Mouse (Mus musculus) stomach, embryonic 14.5 days (tissue): ENCODE results near the gene Sqstm1. TPM values are rescaled to one million over a fixed set of nuclear protein-coding genes. Genes with fewer than 3 reads are reported as not detected.

Source experiments
- ATAC-seq: fragments of 200-750 bp; cut with Nextera tagmentation; 2 replicates; pipeline ENCODE4 v1.8.0; 2017; ENCODE audit warnings: low read depth, moderate TSS enrichment; ENCODE audit not compliant: insufficient number of reproducible peaks, insufficient read depth, low FRiP score
- H3K27ac ChIP-seq: fragments of 300-500 bp; sonication (generic); 2 replicates; pipeline ENCODE4 v1.5.1; 2014; ENCODE audit warnings: mild to moderate bottlenecking, low read length, moderate library complexity, mixed read lengths
- H3K27me3 ChIP-seq: fragments of 300-500 bp; sonication (generic); 2 replicates; pipeline ENCODE4 v1.6.1; 2014; ENCODE audit warnings: low read length, control low read depth, mixed read lengths; ENCODE audit not compliant: control insufficient read depth, insufficient read depth
- H3K36me3 ChIP-seq: fragments of 300-500 bp; sonication (generic); 2 replicates; pipeline ENCODE4 v1.6.1; 2014; ENCODE audit warnings: mild to moderate bottlenecking, control low read depth, low read length, moderate library complexity, mixed read lengths; ENCODE audit not compliant: control insufficient read depth, insufficient read depth
- H3K4me1 ChIP-seq: fragments of 300-500 bp; sonication (generic); 2 replicates; pipeline ENCODE4 v1.6.1; 2014; ENCODE audit warnings: low read length, control low read depth, mixed read lengths; ENCODE audit not compliant: control insufficient read depth, insufficient read depth
- H3K4me2 ChIP-seq: fragments of 300-500 bp; sonication (generic); replicated peaks from 2 replicates; pipeline ENCODE4 v1.6.1; 2014; ENCODE audit warnings: low read depth, low read length, control low read depth
- H3K4me3 ChIP-seq: fragments of 300-500 bp; sonication (generic); 2 replicates; pipeline ENCODE4 v1.5.1; 2014; ENCODE audit warnings: low read depth, low read length, control low read depth
- H3K9ac ChIP-seq: fragments of 300-500 bp; sonication (generic); replicated peaks from 2 replicates; pipeline ENCODE4 v1.6.1; 2014; ENCODE audit warnings: low read depth, mild to moderate bottlenecking, control low read depth, low read length, moderate library complexity, mixed read lengths
- H3K9me3 ChIP-seq: fragments of 300-500 bp; sonication (generic); 2 replicates; pipeline ENCODE4 v1.6.1; 2016; ENCODE audit warnings: low read depth, low read length, control low read depth; ENCODE audit not compliant: control insufficient read depth
- WGBS: fragments of 180-500 bp; shearing (Covaris S2); extraction: QIAGEN DNeasy Blood & Tissue Kit; methylation state at CpG from one replicate; pipeline ENCODE4 v1.1.7; 2014; 5-methylcytosine and 5-hydroxymethylcytosine counted together
- polyA plus RNA-seq: library from polyadenylated mRNA; unstranded; fragments of >200 nt; fragmentation: Nextera tagmentation; extraction: Ambion mirVana; gene quantifications from 2 replicates; pipeline ENCODE4 v1.2.1, GENCODE M21; 2014

Gene Sqstm1
- polyA plus RNA-seq = 173 and 188 TPM in 2 replicates

DNA sequence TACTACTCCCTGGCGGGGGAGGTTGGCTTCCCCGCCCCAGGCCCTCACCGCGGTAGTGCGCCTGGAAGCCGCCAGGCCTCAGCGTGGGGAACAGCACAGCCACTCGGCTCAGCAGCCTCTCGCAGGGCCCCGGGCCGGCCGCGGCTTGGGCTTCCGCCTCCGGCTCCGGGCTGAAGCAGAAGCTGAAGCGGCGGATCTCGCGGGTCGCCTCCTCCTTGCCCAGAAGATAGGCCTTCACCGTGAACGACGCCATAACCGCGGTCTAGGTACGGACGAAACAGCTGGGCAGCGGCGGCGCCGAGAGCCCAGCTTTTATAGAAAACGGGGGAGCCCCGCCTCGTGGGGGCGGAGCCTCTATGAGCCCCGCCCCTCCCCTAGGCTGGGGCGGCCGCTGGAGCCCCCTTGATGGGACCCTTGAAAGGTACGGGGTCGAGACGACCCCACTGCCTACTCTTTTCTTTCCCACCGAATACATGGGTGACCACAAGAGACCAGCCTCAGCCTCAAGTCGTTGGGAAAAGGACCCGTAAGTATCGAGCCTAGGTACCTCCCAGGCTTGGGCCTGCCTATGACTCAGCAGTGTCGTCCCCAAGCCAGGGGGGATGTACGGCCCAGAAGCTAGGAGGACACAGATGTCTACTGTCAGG lies at the start of gene Sqstm1, which contains the start of gene Mgat4b:
Sqstm1 (minus strand) TSS at position 323 of the 647 bp plus-strand sequence.
Mgat4b (plus strand) TSS at position 386 of the 647 bp plus-strand sequence.
- Histone ChIP-seq H3K4me3 (peak within 1 kb of the TSS; percentile 96), H3K9me3 (no peaks in the 10 kb centered on the region), H3K27ac (peak within 1 kb of the TSS; percentile 99), H3K4me1 (peaks cover 15% of the 10 kb centered on the region; the same call in 1 of the 2 replicates), H3K27me3 (no peaks in the 10 kb centered on the region), H3K36me3 (peaks cover 16% of the 10 kb centered on the region), H3K9ac (peak within 1 kb of the TSS; percentile 97), H3K4me2 (peak within 1 kb of the TSS; percentile 51)
- WGBS = under 1% methylated on average over 48 of the region's 48 CpGs
- peak; percentile 56 for ATAC-seq

DNA sequence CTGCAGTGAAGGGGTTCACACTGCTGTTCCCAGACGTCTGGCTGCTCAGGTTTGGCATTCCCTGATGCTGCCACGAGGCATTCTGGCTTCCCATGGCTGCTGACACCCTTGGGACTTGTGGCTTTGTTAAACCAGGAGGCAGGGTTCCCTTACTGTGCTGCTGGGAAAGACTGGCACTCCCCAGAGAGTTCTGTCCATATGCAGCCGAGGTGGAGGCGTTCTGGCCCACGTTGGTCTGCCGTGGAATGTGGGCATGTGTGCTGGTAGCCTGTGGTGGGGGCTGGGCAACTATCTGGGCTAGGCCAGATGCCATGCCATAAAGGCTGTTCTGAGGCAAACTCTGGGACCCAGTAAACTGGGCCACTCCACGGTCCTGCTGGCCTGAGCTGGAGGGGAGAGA lies 47.7 kb upstream of the Sqstm1 start:
- Histone ChIP-seq H3K27ac (no peak overlapping the region), H3K4me3 (no peak overlapping the region), H3K4me1 (no peaks in the 10 kb centered on the region), H3K9me3 (no peaks in the 10 kb centered on the region), H3K9ac (no peak overlapping the region), H3K4me2 (no peak overlapping the region), H3K36me3 (peaks cover 55% of the 10 kb centered on the region), H3K27me3 (no peaks in the 10 kb centered on the region)
- WGBS = 87% methylated on average over 7 of the region's 7 CpGs
- ATAC-seq = no peak

DNA sequence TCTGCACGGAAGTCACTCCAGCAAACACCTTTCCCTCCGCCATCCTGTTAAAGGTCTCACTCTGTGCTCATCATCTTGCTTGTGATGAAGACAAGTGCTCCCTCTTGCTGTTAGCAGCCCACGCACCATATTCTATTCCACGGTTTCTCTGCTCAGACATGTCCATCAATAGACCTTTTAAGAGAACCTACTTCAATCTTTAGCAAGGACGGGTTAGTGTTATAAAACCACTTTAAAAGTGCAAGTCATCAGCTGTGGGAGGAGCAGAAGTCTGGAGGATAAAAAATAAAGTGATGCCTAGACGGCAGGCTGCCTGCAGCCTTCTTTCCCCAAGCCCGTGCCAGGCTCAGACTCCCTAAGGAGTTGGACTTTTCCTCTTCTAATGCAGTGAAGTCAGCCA lies 46.0 kb upstream of the Sqstm1 start:
- Histone ChIP-seq H3K36me3 (peaks cover 40% of the 10 kb centered on the region), H3K9me3 (no peaks in the 10 kb centered on the region), H3K9ac (no peak overlapping the region), H3K27ac (no peak overlapping the region), H3K4me3 (no peak overlapping the region), H3K4me2 (no peak overlapping the region), H3K27me3 (no peaks in the 10 kb centered on the region), H3K4me1 (0 out of 2 replicates have a peak, but pooled peaks cover 5% of the 10 kb centered on the region)
- WGBS = 81% methylated on average over 7 of the region's 7 CpGs
- ATAC-seq = no peak

DNA sequence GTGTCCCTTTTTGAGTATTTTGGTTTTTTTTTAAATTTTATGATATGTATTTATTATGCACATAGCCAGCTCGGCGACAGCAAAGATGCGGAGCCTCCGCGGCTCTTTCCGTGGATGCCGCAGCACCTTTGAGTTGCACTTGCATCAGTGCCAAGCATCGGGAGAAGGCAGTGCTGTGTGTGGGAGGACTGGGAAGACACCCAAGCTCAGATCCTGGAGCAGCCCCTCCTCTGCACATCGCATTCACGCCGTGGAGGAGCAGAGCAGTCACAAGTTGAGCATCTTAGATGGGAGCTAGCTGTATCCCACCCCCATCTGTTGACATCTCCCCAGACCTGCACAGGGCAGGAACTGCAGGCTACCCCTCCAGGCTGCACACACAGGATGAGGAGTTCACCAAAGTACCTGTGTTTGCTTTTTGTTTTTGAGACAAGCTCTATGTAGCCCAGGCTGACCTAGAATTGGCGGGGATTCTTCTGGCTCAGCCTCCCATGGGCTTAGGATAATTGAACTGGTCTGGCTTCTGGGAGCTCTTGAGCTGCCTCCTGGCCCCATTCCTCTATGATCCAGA lies 43.5 kb upstream of the Sqstm1 start:
- Histone ChIP-seq H3K9me3 (no peaks in the 10 kb centered on the region), H3K36me3 (peaks cover 26% of the 10 kb centered on the region), H3K4me2 (no peak overlapping the region), H3K27ac (no peak overlapping the region), H3K27me3 (no peaks in the 10 kb centered on the region), H3K4me3 (no peak overlapping the region), H3K9ac (no peak overlapping the region), H3K4me1 (0 out of 2 replicates have a peak, but pooled peaks cover 5% of the 10 kb centered on the region)
- 69% methylated on average over 12 of the region's 12 CpGs for WGBS
- ATAC-seq = no peak

DNA sequence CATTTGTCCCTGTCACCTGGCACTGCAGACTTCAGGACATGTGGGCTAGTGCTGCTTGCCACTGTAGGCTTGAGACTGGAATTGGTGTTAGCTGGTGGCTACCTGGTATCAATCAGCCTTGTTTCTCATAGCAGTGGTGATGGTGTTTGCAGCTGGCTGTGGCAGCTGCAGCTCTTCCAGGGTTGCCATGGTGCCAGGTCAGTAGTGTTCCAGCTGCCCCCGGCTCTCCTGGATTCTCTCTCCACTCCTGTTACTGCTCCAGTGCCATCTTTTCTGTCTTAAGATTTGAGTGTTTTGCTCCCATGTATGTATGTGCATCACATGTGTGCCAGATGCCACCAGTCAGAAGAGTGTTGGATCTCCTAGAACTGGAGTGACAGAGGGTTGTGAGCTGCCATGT lies 42.8 kb upstream of the Sqstm1 start:
- no peak overlapping the region for H3K4me2 ChIP-seq
- H3K27ac ChIP-seq = no peak overlapping the region
- H3K9ac ChIP-seq = no peak overlapping the region
- no peak overlapping the region for H3K4me3 ChIP-seq
- H3K27me3 ChIP-seq = no peaks in the 10 kb centered on the region
- WGBS = 21% methylated on average over 1 of the region's 1 CpGs
- no peaks in the 10 kb centered on the region for H3K9me3 ChIP-seq
- ATAC-seq = no peak
- 0 out of 2 replicates have a peak, but pooled peaks cover 5% of the 10 kb centered on the region for H3K4me1 ChIP-seq
- H3K36me3 ChIP-seq = peaks cover 22% of the 10 kb centered on the region

DNA sequence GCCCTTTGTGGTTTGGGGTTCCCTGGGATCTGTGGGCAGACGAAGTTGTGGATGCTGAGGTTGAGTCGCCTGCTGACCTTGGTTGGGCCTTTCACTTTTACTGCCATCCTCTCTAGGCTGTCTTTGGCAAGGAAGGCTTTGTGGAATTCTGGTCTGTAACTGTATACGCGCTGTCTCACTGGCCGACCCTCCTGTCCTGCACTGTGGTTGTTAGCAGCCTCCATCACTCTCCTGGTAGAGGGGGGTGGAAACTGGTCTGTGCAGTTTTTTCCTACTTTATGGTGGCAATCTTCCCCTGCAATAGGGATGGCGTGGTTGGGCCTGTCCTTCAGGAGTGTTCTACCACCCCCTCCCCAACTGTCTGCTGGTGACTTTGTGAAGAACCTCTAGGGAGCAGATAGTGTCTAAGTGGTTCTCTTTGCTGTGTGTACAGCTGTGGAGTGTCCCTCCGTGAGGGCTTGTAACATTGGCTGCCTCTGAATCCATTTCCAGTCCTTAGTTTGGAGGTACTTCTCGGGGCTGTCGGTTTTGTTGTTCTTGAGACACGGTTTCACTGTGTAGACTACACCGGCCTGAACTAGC lies 42.1 kb upstream of the Sqstm1 start:
- H3K9ac ChIP-seq = no peak overlapping the region
- no peaks in the 10 kb centered on the region for H3K9me3 ChIP-seq
- H3K4me3 ChIP-seq = no peak overlapping the region
- 50% methylated on average over 11 of the region's 11 CpGs for WGBS
- H3K4me2 ChIP-seq = no peak overlapping the region
- 0 out of 2 replicates have a peak, but pooled peaks have one; percentile 37 for ATAC-seq
- no peak overlapping the region for H3K27ac ChIP-seq
- peaks cover 16% of the 10 kb centered on the region for H3K36me3 ChIP-seq
- no peaks in the 10 kb centered on the region for H3K27me3 ChIP-seq
- H3K4me1 ChIP-seq = 0 out of 2 replicates have a peak, but pooled peaks cover 5% of the 10 kb centered on the region

DNA sequence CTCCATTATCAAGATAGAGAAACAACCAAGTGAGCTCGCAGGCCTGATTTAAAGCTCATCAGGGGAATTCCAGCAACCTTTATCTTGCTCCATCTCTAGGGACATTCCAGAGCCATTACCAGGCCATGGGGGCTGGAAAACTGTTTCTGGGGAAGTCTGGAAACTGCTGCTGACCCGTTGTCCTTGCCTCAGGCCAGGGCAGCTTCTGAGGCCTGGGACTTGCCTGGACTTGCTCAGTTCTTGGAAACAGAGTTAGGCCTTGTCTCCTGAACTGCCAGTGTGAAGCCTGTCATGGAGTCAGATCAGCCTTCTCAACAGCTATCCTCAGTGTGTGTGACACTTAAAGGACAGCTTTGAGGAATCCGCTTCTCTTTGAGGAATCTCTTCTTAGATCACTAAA lies 41.5 kb upstream of the Sqstm1 start:
- no peaks in the 10 kb centered on the region for H3K9me3 ChIP-seq
- H3K4me2 ChIP-seq = no peak overlapping the region
- 40% methylated on average over 3 of the region's 3 CpGs for WGBS
- H3K9ac ChIP-seq = no peak overlapping the region
- no peak overlapping the region for H3K4me3 ChIP-seq
- no peak overlapping the region for H3K27ac ChIP-seq
- 0 out of 2 replicates have a peak, but pooled peaks cover 5% of the 10 kb centered on the region for H3K4me1 ChIP-seq
- no peak for ATAC-seq
- H3K27me3 ChIP-seq = no peaks in the 10 kb centered on the region
- peaks cover 10% of the 10 kb centered on the region for H3K36me3 ChIP-seq

DNA sequence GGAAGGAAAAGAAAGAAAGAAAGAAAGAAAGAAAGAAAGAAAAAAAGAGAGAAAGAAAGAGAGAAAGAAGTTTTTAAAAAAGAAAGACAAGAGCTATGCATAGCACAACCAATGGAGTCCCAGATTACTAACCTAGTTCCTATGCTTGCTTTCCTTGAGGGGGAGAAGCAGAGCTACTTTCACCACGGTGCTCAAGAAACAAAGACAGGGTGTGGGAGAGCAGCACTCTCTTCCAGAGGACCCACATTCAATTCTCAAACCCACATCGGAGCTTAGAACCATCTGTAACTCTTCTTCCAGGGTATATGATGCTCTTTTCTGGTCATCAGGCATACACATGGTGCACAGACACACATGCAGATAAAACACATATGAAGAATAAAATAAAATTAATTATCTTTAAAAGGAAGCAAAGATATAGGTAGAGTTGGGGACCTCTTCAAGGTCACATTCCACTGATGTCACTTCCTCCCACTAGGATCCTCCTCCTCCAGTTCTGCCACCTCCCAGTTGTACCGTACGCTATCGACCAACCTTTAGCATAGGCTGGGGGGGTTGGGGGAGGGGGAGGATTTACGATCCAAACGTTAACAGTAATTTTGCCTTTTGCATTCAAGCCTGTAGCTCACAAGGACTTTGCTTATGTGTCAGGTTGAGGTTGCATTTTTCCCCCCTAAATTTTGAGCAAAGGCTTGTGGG lies 38.0 kb upstream of the Sqstm1 start:
- H3K4me3 ChIP-seq = no peak overlapping the region
- H3K27ac ChIP-seq = no peak overlapping the region
- H3K27me3 ChIP-seq = no peaks in the 10 kb centered on the region
- ATAC-seq = no peak
- H3K9ac ChIP-seq = no peak overlapping the region
- H3K9me3 ChIP-seq = no peaks in the 10 kb centered on the region
- H3K4me1 ChIP-seq = 0 out of 2 replicates have a peak, but pooled peaks cover 5% of the 10 kb centered on the region
- WGBS = 79% methylated on average over 7 of the region's 7 CpGs
- H3K4me2 ChIP-seq = no peak overlapping the region
- H3K36me3 ChIP-seq = no peaks in the 10 kb centered on the region
